Comparison of ENCODE assay signal across 18 mouse cellular contexts in the genomic region with DNA sequence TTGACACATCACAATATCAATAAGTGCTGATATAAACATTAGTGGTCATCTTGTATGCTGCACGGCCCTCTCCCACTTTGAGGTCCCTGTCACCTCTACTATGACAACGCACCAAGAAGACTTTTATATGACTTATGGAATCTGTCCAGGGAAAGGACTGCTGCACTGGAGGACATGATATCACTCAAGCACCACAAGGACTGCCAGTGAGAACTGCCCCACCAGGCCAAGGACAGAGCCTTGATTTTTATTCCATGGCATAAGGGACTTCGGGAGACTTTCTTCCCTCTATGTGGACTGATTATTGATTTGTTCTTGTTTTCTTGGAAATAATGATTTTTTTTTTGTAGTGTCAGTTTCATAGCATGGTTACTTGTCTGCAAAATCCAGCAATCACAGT.
DNase-seq lines count a peak whose midpoint lies in the region.
"Had no signal": no experiment of that assay in that cellular context is flagged by ENCODE, and none has a peak within 500 bp of the region (broad histone marks: within the 10 kb centered on the region; RNA-seq: fewer than 3 reads in every experiment).

No protein-coding gene starts in this region.

- no peak overlapping the region for H3K27ac ChIP-seq in limb, embryonic 10.5 days
- H3K27ac ChIP-seq: embryonic facial prominence, embryonic 13.5 days; embryonic facial prominence, embryonic 15.5 days; forebrain, embryonic 10.5 days; forebrain, embryonic 12.5 days had no signal

- no peaks in the 10 kb centered on the region for H3K9me3 ChIP-seq in limb, embryonic 10.5 days (replicated peaks)
- H3K9me3 ChIP-seq: embryonic facial prominence, embryonic 13.5 days; embryonic facial prominence, embryonic 15.5 days; forebrain, embryonic 10.5 days; forebrain, embryonic 12.5 days had no signal

- no peaks in the 10 kb centered on the region for H3K27me3 ChIP-seq in limb, embryonic 10.5 days (ENCODE audit: low read depth, poor library complexity, severe bottlenecking)
- H3K27me3 ChIP-seq: embryonic facial prominence, embryonic 13.5 days; embryonic facial prominence, embryonic 15.5 days; forebrain, embryonic 12.5 days had no signal

- peak; percentile 58 for DNase-seq in adrenal gland, adult 2 months
- no peak for DNase-seq in adrenal gland, postnatal 4 days (ENCODE audit: low spot score in 2 of 2)
- peak; percentile 2 for DNase-seq in adrenal gland, postnatal 10 days
- peak; percentile 3 to 51 for DNase-seq in adrenal gland, postnatal 36 days
- no peak for DNase-seq in right cerebral cortex, postnatal 4 days
- DNase-seq in limb, embryonic 10.5 days (ENCODE audit: low spot score) = no peak
- DNase-seq: cerebellum, adult 11 months; cerebellum, adult 18-20 months; cerebellum, adult 8-10 months; cerebellum, adult 9-11 months; cerebellum, postnatal 14 days; cerebellum, postnatal 36 days; embryo, embryonic 11 days had no signal

- no peaks in the 10 kb centered on the region for H3K4me1 ChIP-seq in limb, embryonic 10.5 days
- H3K4me1 ChIP-seq: embryonic facial prominence, embryonic 13.5 days; embryonic facial prominence, embryonic 15.5 days; forebrain, embryonic 10.5 days; forebrain, embryonic 12.5 days had no signal

- H3K36me3 ChIP-seq in limb, embryonic 10.5 days = no peaks in the 10 kb centered on the region
- H3K36me3 ChIP-seq: embryonic facial prominence, embryonic 13.5 days; embryonic facial prominence, embryonic 15.5 days; forebrain, embryonic 10.5 days; forebrain, embryonic 12.5 days had no signal

- 95% methylated on average over 3 of the region's 3 CpGs for WGBS in limb, embryonic 10.5 days

- no peak overlapping the region for H3K4me3 ChIP-seq in limb, embryonic 10.5 days
- H3K4me3 ChIP-seq: embryonic facial prominence, embryonic 13.5 days; embryonic facial prominence, embryonic 15.5 days; erythroblast, embryonic 14.5 days; forebrain, embryonic 10.5 days; forebrain, embryonic 12.5 days had no signal

Comparison
In these comparisons a context has a peak if more than half of its experiments do, and no peak if none do; other contexts are left out.
1. DNase-seq: peak in adrenal gland, adult 2 months (single experiment), adrenal gland, postnatal 10 days (single experiment) and adrenal gland, postnatal 36 days (2 of 2); none in adrenal gland, postnatal 4 days (0 of 2), right cerebral cortex, postnatal 4 days (single experiment) and limb, embryonic 10.5 days (single experiment).